Mouse (Mus musculus) neural tube, postnatal 0 days (tissue): Measurements from ENCODE around the gene Tas2r109. TPM values are rescaled to one million over a fixed set of nuclear protein-coding genes. Genes with fewer than 3 reads are reported as not detected.

Source experiments
- polyA plus RNA-seq: library from polyadenylated mRNA; unstranded; fragments of >200 nt; fragmentation: Nextera tagmentation; extraction: Ambion mirVana; gene quantifications from 2 replicates; pipeline ENCODE4 v1.2.1, GENCODE M21; 2015

Tas2r109 gene
- polyA plus RNA-seq, result not detected in 2 replicates

DNA sequence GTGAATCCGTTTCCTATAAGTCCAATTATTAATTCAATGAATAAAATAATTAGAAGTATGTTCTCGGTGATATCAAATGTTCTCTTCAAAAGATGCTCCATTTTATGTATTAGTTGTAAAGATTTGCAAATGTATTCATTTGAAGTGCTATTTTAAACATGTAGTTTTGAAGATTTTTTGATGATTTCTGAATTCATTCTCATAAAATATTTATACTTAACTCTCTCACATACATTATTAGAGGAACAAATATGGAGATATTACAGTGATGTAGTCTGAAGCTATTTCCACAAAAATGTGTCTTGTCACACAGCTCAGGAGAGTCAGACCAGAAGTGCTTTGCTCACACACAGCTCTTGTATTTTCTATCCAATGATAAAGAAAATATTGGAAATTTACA, at the start of gene Tas2r109:
Tas2r109 (minus strand) TSS at position 101 of the 400 bp plus-strand sequence.

DNA sequence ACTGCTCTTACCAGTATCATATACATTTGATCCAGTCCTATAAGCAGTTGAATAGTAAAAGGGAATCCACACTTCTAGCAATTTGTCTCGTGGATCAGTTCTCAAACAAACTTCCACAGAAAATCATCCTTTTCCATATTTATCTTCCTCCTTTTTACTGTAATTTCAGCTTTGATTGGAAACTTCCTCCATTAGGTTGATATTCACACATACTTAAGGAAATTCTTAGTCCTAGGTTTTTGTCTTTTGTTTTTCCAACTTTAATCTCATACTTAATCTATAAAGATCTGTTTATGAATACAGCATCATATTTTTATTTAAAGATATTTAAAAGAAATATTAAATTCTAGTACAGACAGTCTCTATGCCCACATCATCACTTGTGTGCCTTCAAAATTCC, 22.9 kb downstream of the Tas2r109 start, which contains the start of gene Tas2r131:
Tas2r131 (minus strand) TSS at position 101 of the 400 bp plus-strand sequence.

DNA sequence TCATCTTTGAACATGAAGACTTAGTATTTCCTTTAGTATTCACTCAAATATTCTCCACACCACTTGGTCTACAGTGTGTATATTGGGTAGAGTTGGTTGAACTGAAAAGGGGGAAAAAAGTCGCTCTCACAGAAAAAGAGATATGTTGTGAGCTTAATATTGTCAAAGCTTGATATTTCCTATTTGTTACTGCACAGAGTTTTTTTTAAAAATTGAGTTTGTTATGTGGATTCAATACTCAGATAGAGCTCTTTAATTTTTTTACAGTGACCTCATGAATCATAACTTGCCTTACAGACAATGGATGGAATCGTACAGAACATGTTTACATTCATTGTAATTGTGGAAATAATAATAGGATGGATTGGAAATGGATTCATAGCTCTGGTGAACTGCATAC, 30.0 kb downstream of the Tas2r109 start, which contains the start of gene Tas2r129:
Tas2r129 (plus strand) TSS at position 301 of the 400 bp plus-strand sequence.

Other genes with a start within 250 kb of the Tas2r109 start
- not detected in 2 replicates for gene Tas2r115, start 242.9 kb downstream of the Tas2r109 start, polyA plus RNA-seq
- not detected in 2 replicates for gene Tas2r124, start 226.2 kb downstream of the Tas2r109 start, polyA plus RNA-seq
- not detected in 2 replicates for gene Tas2r102, start 218.8 kb downstream of the Tas2r109 start, polyA plus RNA-seq
- not detected in 2 replicates for gene Tas2r136, start 202.8 kb downstream of the Tas2r109 start, polyA plus RNA-seq
- not detected in 2 replicates for gene Tas2r117, start 178.1 kb downstream of the Tas2r109 start, polyA plus RNA-seq
- gene Tas2r123, start 133.8 kb downstream of the Tas2r109 start, polyA plus RNA-seq, result not detected in 2 replicates
- not detected in 2 replicates for gene Tas2r116, start 125.5 kb downstream of the Tas2r109 start, polyA plus RNA-seq
- not detected in 2 replicates for gene Tas2r110, start 113.0 kb downstream of the Tas2r109 start, polyA plus RNA-seq
- gene Tas2r113, start 88.0 kb downstream of the Tas2r109 start, polyA plus RNA-seq, result not detected in 2 replicates
- gene Tas2r125, start 71.3 kb downstream of the Tas2r109 start, polyA plus RNA-seq, result 0.34 and 0.42 TPM in 2 replicates
- not detected in 2 replicates for gene Tas2r129, start 29.9 kb downstream of the Tas2r109 start, polyA plus RNA-seq
- not detected in 2 replicates for gene Tas2r131, start 23.0 kb downstream of the Tas2r109 start, polyA plus RNA-seq
- not detected in 2 replicates for gene Tas2r103, start 56.1 kb upstream of the Tas2r109 start, polyA plus RNA-seq
- not detected in 2 replicates for gene Tas2r140, start 74.9 kb upstream of the Tas2r109 start, polyA plus RNA-seq
- gene Smim10l1, start 123.9 kb upstream of the Tas2r109 start, polyA plus RNA-seq, result 126 and 135 TPM in 2 replicates